Mouse (Mus musculus) left cerebral cortex, postnatal 10 days (tissue): Measurements from ENCODE around the gene Reck. TPM values are rescaled to one million over a fixed set of nuclear protein-coding genes. Genes with fewer than 3 reads are reported as not detected.

ENCODE experiments used
- DNase-seq, 2 experiments: peaks; one replicate each; pipeline ENCODE4 v3.0.0; 2021 to 2022; ENCODE audit warnings: low spot score in 2 of 2, mixed read lengths in 1 of 2; ENCODE audit errors: extremely low spot score in 1 of 2
- intact Hi-C: fragments of 180-260 bp; cut with DNase I; formaldehyde crosslinking; loops from one replicate; pipeline ENCODE4 v1.15.1; 2025
- total RNA-seq, 2 experiments: library from RNA; stranded (reverse); gene quantifications; 2 replicates each; pipeline ENCODE4 v1.2.3; 2021

Gene Reck
- total RNA-seq, 2 experiments from 2014 or later: 5.2 to 6.8 TPM

GRCm38 (mm10) chr4:43982053-43982732 lies 106.9 kb downstream of the Reck start:
- intact Hi-C loops: loop anchor here (2.0 to 5.0 kb wide), 3 partner anchors 23 to 75 kb away; no protein-coding TSS in a partner anchor
- peak; percentile 90 to 95 for DNase-seq

GRCm38 (mm10) chr4:43983181-43983580 lies 107.9 kb downstream of the Reck start, which contains the start of gene Ccin:
Gene Ccin, plus strand, starts transcription at chr4:43983483.
- intact Hi-C loops: loop anchor here (2.0 to 5.0 kb wide), 3 partner anchors 24 to 76 kb away; no protein-coding TSS in a partner anchor
- no peak for DNase-seq

GRCm38 (mm10) chr4:43983756-43984155 lies 108.4 kb downstream of the Reck start:
- no peak for DNase-seq
- intact Hi-C loops: loop anchor here (2.0 to 5.0 kb wide), 3 partner anchors 25 to 76 kb away; no protein-coding TSS in a partner anchor

GRCm38 (mm10) chr4:43984326-43984725 lies 109.0 kb downstream of the Reck start:
- intact Hi-C loops: loop anchor here (5.0 kb wide), 2 partner anchors 57 to 77 kb away; no protein-coding TSS in a partner anchor
- no peak for DNase-seq

GRCm38 (mm10) chr4:43988976-43989375 lies 113.6 kb downstream of the Reck start:
- no peak for DNase-seq
- intact Hi-C loops: no loop called here

- intact Hi-C loops: no loop called here
These were observed 117.7 kb downstream of the Reck start for GRCm38 (mm10) chr4:43993072-43993471.

GRCm38 (mm10) chr4:43994342-43994741 lies 119.0 kb downstream of the Reck start:
- DNase-seq: no peak
- intact Hi-C loops: no loop called here

More at GRCm38 (mm10) chr4:43993072-43993471, 117.7 kb downstream of the Reck start:
- no peak for DNase-seq

Other genes with a start within 250 kb of the Reck start
- 10 to 100 TPM; 47.0 to 47.5 TPM for gene Npr2, start 243.6 kb upstream of the Reck start, total RNA-seq
- 1 to 10 TPM; 2.1 to 2.7 TPM for gene Spag8, start 221.9 kb upstream of the Reck start, total RNA-seq
- 10 to 100 TPM; 25.3 to 30.5 TPM for gene Hint2, start 219.1 kb upstream of the Reck start, total RNA-seq
- 10 to 100 TPM; 57.8 to 60.1 TPM for gene Tmem8b, start 206.6 kb upstream of the Reck start, total RNA-seq
- 1 to 10 TPM; 1.0 to 1.3 TPM for gene Fam221b, start 206.4 kb upstream of the Reck start, total RNA-seq
- not detected for gene Olfr70, start 174.7 kb upstream of the Reck start, total RNA-seq
- gene Olfr71, start 165.3 kb upstream of the Reck start, total RNA-seq: not detected
- 1 to 10 TPM in 1 of 2 experiments, under 1 TPM in 1; 0.87 to 1.1 TPM for gene Hrct1, start 148.3 kb upstream of the Reck start, total RNA-seq
- under 1 TPM; 0.43 TPM for gene Spaar, start 145.5 kb upstream of the Reck start, total RNA-seq
- not detected for gene Olfr159, start 104.5 kb upstream of the Reck start, total RNA-seq
- not detected for gene Olfr156, start 51.6 kb upstream of the Reck start, total RNA-seq
- not detected for gene Olfr157, start 35.3 kb upstream of the Reck start, total RNA-seq
- gene Olfr155, start 24.0 kb upstream of the Reck start, total RNA-seq: not detected
- 1 to 10 TPM; 2.3 TPM for gene Glipr2, start 81.9 kb downstream of the Reck start, total RNA-seq
- gene Ccin, start 108.0 kb downstream of the Reck start, total RNA-seq: not detected
- gene Clta, start 128.9 kb downstream of the Reck start, total RNA-seq: 100 to 1,000 TPM; 333 to 335 TPM
- 10 to 100 TPM; 43.4 to 50.7 TPM for gene Gne, start 208.6 kb downstream of the Reck start, total RNA-seq